Mouse (Mus musculus) CH12.LX (cell line): ENCODE results near the gene Ern1.

Experiments
- CHD1 ChIP-seq: IDR thresholded peaks from 2 replicates; pipeline ENCODE4 v1.6.1; 2012; ENCODE audit warnings: low read depth, low read length, improper control_type of control experiment, inconsistent platforms
- CTCF ChIP-seq, 2 experiments: IDR thresholded peaks in 1 of 2; conservative IDR thresholded peaks in 1 of 2; 2 replicates each; pipeline ENCODE4 v1.5.1; 2011 to 2012; ENCODE audit warnings: low read depth in 2 of 2, low read length in 2 of 2, improper control_type of control experiment in 1 of 2, inconsistent platforms in 1 of 2, mild to moderate bottlenecking in 1 of 2, moderate library complexity in 1 of 2
- E2F4 ChIP-seq: IDR thresholded peaks from 2 replicates; pipeline ENCODE4 v1.6.1; 2011; ENCODE audit warnings: low read depth, low read length, improper control_type of control experiment; ENCODE audit not compliant: insufficient replicate concordance
- HCFC1 ChIP-seq: IDR thresholded peaks from 2 replicates; pipeline ENCODE4 v1.6.1; 2012; ENCODE audit warnings: low read depth, mild to moderate bottlenecking, inconsistent platforms, low read length, improper control_type of control experiment
- IRF4 ChIP-seq: IDR thresholded peaks from 2 replicates; pipeline ENCODE4 v1.6.1; 2014; ENCODE audit warnings: low read depth, mild to moderate bottlenecking, inconsistent platforms, low read length, improper control_type of control experiment
- JUN ChIP-seq: IDR thresholded peaks from 2 replicates; pipeline ENCODE4 v1.6.1; 2011; ENCODE audit warnings: low read depth, mild to moderate bottlenecking, low read length, improper control_type of control experiment, moderate library complexity; ENCODE audit not compliant: insufficient read depth
- POLR2A ChIP-seq: IDR thresholded peaks from 2 replicates; pipeline ENCODE4 v1.6.1; 2011; ENCODE audit warnings: low read depth, mild to moderate bottlenecking, improper control_type of control experiment, low read length
- RAD21 ChIP-seq: IDR thresholded peaks from 2 replicates; pipeline ENCODE4 v1.6.1; 2011; ENCODE audit warnings: low read depth, mild to moderate bottlenecking, low read length, improper control_type of control experiment, moderate library complexity
- TCF12 ChIP-seq: IDR thresholded peaks from 2 replicates; pipeline ENCODE4 v1.6.1; 2014; ENCODE audit warnings: low read depth, mild to moderate bottlenecking, inconsistent platforms, low read length, improper control_type of control experiment
- USF1 ChIP-seq: IDR thresholded peaks from 2 replicates; pipeline ENCODE4 v1.6.1; 2014; ENCODE audit warnings: low read depth, mild to moderate bottlenecking, inconsistent platforms, low read length, improper control_type of control experiment

- TF ChIP-seq E2F4 (no peak), CTCF (conservative IDR thresholded peaks at IDR 0.05 in 1 of 2, IDR thresholded peaks at IDR 0.05 in 1 of 2; ENCODE audit: low read depth in 2 of 2, low read length in 2 of 2) (peak; percentile 48 to 83), HCFC1 (no peak), RAD21 (peak; percentile 60), IRF4 (0 out of 2 replicates have a peak, but pooled peaks have one; percentile 35), USF1 (no peak), POLR2A (no peak), CHD1 (no peak), JUN (no peak), TCF12 (no peak)
Observed at GRCm38 (mm10) chr11:106359350-106359749, 128.3 kb downstream of the Ern1 start.
